Mouse (Mus musculus) kidney, postnatal 4 days (tissue): Measurements from ENCODE around the gene Sept9.

Source experiments
- DNase-seq, 2 experiments: peaks; one replicate each; pipeline ENCODE4 v3.0.0; 2021; ENCODE audit warnings: mixed read lengths in 2 of 2

The Sept9 gene

DNA sequence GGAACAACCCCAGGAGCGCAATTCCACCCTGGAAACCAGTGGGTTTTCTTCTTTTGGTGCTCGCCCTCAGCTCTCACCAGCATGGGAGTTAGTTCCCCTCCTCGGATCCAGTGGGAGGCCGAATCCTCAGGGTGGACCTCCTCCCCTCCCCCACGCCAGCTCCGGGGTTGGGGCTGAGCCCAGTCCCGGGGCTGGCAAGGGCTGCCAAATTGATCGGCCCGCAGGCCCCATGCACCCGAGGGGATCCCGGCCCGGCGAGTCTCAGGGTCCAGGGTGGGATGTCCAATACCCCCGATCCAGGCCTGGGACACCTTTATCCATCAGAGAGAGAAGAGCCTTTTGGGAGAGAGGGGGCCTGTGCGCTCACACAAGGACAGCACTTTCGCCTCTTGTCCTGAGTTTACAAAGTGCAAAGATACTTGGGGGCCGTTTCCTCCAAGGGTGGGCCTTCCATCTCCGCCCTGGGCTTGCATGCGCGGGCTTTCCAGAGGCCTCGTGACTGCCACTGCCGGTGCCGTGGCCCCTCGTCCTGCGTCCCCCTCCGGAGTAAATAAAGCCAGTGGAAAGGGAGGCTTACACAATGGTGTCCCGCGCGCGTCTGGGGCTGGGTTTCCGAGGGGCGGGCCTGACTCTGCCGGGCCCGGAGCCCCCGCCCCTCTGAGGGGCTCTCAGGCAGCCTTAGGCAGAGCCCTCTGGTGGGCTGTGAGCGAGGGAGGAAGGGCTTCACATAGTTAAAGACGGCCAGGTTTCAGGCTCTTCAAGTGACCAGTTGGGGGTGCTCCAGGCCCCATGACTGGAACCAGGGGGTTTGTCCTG, 67.7 kb downstream of the Sept9 start:
- peak; percentile 77 to 86 for DNase-seq

DNA sequence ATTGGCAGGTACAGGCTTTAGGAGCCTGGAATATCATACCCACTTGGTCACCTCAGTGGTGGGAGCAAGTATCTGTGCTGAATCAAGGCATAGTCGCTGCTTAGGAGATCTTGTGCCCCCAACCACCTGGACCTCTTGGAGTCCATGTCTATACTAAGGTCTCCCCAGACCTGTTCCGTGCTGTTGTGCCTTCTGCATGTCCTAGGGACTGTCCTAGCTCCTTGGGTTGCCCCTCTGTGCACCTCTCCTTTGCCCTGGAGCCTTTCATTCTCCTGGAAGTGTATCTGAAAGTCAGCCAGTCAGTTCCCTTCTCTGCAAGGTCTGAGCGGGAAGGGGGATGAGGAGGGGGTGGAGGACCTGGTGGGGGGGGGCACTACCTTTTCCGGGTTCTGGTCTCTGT, 68.4 kb downstream of the Sept9 start:
- no peak for DNase-seq

DNA sequence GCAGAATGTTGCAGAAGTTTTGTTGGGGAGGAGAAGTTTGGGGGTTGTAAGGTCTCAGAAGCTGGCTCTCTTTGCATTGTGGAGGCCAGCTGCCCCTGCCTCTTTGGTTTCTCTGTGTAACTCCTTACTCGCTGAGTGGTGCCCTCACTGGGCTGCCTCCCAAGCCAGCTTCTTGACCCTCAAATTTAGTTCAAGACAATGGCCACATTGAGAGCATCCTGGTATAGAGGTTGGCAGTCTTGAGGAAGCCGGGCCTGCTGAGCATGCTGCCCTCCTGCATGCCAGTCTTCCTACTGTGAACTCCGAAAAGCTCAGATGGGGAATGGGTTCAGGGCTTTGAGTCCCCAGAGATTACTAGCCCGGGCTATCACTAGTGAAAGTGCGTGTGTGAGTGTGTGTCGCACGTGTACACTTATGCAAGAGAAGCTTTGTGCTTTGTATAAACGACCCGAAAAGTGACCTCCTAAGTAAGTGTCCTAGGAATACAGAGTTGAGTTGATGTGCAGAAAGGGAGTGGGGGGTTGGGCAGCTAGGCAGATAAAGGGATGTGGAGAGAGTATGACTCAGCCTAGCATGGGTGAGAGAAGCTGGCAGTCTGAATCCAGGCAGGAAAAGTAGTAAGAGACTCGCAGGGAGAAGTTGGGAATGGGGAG, 69.0 kb downstream of the Sept9 start:
- no peak for DNase-seq

DNA sequence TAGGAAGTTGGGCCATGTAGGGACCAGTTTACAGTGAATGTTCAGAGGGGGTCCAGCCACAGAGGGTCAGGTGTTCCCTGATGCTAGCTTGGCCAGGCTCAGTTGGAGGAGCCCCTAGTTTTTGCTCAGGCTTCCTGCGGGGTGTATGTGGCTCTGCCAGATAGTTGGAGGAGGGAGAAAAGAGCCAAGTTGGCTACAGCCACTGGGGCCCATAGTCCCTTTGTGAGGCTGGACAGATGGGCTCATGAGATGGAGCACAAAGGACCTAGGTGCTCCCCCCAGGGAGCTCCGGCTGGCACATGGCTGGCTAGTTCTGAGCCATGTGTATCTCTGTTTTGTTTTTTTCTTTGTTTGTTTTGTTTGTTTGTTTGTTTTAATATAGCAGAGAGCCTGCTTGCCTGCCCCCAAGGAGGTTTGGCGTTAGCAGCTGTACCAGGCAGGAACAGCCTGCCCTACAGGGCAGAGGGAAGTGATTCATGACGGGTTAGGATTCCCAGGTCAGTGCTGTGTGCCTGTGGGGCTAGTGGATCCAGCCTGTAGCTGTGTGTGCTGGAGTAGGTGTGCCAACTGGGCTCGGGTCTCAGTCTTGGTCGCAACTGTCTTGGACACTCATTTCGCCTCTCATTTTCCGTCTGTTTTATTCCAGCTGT, 69.7 kb downstream of the Sept9 start:
- no peak for DNase-seq

DNA sequence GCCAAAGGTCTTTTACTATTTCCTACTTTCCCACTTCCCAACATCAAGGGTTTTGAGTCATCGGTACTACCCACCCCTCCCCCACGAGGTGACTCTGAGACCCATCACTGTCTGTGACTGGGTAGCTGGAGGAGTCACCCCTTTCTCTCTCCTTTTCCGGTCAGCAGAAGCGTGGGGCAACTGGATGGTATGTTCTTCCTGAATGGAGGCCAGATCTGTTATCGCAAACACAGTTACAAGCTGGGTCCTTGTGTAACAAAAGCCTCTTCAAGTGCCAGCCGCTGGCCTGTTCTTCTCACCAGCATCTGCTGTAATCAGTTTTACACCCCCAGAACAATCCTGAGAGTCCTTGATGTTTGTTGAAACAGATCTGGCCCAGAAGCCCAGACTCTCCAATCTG, 70.5 kb downstream of the Sept9 start:
- DNase-seq, result no peak

DNA sequence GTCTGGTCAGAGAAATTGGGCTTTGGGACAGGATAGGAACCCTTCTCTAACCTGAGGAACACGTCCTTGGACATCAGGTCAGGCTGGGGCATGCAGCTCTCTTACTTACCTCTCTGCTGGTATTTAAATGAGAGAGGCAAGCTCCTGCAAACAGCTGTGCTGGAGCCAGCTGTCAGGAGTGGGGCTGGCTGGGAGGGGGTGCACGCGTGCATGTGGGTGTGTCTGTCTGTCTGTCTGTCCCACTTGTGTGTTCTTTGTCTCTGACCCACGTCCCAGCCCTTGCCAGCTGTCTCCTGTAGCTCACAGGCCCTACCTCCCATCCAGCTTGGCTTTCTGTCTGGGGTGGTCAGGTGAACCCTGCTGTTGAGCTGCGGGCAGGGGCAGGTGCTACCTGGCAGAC, 75.5 kb downstream of the Sept9 start:
- DNase-seq, result no peak

DNA sequence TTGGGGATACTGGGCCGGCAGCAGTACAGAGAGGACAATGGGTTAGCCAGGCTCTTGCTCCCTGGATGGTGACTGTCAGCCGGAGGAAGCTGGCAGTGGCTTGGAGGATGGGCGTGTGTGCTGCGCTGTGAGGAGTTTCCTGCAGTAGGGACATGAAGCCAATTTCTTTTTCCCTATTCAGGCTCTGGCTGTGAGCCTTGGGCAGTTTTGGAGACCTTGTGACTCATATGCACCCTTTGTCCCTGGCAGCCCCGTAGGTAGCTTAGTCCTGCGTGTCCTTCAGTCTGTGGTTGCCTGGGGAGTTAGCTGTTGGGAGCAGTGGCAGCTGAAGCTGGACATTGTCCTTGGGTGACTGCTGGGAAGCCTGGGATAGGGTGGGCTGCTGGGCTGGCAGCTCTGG, 76.5 kb downstream of the Sept9 start:
- DNase-seq, result peak; percentile 57 to 69

DNA sequence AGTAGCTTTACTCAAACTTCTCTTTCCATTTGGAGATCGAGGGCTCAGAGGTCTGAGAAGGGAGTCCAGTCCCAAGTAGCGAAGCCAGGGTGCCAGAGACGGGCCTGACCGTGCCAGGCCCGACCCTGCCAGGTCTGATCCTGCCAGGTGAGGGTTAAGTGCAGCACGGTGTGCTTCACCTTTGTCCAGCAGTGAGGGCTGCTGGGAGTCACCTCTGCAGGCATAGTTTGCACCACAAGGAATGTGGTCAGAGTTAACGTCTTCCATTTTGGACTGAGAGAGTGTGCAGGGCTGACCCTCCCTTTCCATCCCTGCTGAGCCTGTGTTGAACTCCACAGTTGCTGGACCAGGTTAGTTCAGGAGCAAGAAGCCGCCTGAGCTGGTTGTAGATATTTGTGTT, 77.5 kb downstream of the Sept9 start:
- DNase-seq, result peak in 1 of 2 experiments; percentile 22

DNA sequence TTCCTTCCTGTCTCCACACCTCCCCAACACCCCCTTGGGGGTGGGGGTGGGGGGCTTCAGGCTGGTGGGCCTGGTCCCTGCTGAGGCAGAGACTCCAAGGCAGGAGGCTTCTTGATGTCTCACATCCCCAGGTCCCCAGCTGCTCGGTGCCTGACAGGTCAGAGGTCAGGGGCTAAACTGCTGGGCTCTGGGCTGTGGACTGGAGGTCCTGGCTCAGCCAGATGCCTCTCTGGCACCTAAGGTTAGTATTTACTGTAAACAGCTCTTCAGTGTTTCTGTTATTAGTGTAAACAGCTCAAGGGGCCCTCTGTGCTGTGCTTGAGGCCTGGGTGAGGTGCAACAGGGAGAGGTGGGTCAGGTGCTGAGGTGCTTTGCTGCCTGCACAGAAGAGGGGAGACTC, 78.7 kb downstream of the Sept9 start:
- DNase-seq, result peak in 1 of 2 experiments; percentile 27

DNA sequence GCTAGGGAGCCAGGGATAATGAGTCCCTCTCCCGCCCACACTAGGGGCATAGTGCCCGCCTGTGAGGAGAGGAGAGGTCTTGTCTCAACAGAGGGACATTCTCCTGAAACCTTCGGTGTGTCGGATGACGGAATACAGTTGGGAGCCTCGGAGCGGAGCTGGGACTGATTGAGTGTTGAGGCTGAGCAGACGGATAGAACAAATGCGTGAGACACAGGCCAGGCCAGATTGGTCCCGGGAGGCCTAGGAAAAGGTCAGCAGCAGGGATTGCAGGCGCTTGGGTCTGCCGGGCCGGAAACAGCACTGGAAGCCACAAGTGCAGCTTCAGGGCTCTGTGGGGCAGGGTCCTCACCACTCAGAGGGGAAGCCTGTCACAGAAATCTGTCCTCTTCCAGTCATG, 79.1 kb downstream of the Sept9 start:
- peak in 1 of 2 experiments; percentile 54 for DNase-seq

DNA sequence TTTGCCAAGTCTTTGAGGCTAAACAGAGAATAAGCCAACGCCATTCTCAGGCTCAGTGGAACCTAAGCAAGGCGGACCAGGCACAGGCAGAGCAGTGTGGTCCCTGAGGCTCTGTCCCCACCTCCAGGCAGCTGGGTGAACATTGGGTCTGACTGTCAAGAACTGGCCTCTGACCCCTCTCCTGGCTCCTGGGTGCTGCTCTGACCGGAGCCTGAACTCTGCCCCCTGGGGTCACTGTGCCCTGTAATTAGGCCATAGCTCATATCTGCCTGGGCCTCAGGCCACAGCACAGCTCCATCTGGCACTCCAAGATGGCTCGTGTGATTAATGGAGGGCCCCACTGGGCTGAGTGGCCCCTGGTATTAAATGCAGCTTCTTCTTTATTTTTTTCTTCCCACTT, 80.5 kb downstream of the Sept9 start:
- peak in 1 of 2 experiments; percentile 45 for DNase-seq

DNA sequence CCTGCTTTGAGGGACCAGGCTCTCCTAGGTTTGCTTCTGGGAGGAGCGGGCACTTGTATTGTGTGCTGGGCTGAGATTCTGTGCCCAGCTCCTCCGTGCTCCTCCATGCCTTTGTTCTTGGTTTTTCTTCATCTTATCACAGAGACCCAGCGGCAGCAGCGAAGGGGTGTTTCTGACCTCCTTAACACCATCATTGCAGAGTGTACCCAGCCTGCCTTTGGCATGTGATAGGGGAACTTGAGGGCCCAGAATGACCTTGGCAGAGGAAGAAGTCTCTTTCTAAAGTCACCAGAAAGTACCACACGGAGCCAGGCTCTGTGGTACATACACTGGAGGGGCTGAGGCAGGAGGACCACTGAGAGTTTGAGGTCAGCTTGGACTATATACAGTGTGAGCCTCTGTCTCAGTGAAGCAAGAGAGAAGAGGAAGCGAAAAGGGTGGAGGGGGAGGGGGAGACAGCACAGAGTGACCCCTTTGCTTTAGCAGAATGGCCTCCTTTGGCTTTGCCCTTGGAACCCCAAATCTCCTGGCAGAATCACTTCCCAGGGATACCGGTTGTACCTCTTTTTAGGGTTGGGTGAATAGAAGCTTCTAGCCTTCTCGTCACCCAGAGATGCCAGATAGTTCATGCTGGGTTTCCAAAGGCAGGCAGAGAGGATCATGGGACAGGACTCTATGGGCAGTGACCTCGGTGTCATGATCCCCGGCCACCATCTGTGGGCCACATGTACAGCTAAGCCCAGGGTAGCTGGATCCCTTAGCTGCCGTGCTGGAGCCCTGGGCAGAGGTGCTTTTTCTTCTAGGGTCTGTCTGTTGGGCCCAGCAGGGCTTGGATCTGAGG, 83.8 kb downstream of the Sept9 start:
- peak in 1 of 2 experiments; percentile 22 for DNase-seq

DNA sequence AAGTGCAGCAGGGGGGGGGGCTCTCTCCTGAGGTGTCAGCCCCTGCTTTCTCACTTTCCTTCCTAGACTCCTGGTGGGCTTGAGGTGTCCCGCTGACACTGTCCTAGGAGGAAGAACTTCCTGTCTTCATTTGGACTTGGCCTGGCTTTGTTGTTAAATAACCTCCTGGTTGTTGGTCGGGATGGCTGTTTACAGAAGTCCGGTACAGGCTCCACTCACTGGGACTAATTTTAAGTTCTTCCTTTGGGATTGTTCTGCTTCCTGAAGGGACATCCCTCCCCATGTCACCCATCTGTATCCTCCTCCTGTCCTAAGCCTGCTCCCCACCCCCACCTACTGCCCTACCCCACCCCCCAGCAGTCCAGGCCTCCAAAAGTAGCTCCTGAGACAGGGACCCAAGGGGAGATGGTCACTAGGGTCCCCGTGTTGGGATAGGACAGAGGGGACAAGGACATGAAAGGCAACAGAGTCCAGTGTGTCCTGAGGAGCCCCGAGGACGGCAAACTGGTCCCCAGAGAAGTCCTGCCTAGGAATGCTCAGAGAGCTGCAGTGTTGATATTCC, 84.5 kb downstream of the Sept9 start:
- no peak for DNase-seq

DNA sequence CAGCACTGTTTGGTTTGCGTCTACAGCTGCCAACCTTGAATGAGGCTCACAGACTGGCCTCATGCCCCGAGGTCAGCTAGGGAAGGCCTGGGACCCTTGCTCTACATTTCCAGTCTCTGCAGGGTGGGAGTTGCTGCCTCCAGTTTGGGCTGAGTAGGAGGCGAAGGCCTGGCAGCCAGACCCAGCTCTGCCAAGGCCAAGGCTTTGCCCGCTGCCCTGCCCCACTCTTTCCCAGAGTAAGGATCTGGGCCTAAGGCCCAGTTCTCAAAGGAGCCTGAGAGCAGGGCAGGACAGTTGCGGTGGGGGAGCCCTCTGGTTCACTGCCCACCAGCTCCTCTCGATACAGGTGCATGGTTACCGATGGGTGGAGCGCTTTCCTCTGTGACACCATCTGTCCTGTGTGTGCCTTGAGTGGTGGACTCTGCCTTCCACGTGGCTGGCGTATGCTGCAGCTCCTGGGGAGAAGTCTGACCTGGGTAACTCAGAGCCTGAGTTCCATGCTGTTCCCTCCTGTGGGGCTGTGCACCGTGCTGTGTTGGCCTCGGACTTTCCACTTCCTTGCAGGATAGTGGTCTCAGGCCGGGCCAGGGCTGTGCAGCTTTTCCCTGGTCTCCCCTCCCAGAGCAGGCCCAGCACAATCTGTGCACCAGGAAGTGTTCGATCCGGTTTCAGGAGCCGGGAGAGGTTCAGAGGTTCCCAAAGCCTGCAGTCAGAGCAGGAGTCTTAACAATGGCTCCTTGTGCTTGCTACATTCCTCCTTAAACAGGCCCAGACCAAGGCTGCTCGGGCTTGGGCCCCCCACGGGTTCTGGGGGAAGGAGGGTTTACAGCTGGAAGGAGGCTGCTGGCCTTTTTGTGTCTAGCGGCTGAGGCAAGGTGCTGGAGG, 85.5 kb downstream of the Sept9 start:
- peak; percentile 49 to 74 for DNase-seq

DNA sequence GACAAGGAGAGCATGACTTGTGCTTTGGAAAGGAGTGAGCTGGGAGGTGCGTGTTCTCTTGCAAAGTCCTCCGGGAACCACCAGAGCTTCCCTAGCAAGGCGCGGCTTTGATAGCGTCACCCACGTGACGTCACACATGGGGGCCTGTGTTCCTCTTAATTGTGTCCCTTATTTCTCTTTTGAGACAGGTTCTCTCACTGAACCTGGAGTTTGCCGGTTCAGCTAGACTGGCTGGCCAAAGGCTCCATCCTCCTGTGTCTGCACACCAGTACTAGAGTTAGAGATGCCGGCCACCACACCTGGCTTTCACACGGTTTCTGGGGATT, 86.1 kb downstream of the Sept9 start:
- no peak for DNase-seq

DNA sequence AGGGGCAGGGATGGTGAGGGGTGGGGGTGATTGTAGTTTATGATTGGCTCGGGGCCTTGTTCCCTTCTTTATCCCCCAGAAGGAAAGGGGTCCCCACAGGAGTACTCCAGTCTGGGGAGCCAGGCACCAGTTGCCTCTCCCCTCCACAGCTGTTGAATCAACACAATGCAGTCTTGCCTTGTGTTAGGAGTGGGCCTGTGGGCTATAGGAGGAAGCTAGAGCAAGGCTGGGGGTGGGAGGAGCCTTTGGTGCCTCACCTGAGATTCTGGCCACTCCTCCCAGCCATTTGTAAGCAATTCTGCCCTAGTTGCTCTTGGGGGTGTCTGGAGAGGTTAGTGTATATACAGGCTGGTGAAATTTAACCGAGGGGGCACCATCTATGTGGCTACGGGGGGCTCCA, 88.3 kb downstream of the Sept9 start:
- no peak for DNase-seq

DNA sequence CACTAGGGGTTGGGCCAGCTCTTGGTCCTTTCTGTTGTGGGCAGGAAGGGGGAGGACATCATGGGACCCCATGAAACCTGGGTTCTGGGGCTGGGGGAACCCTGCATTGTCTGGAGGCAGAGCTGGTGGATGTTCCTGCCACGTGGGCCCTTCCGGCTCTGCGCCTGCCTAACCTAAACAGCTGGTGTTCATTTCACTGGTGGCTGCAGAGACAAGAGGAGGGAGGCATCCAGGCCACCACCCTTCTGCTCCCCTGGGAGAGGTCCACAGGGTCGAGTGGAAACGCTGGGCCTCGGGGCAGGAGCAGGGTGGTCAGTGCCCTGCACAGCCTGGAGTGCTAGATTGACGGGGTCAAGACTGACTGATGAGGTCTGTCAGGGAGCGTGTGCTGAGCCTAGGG, 89.3 kb downstream of the Sept9 start:
- no peak for DNase-seq

DNA sequence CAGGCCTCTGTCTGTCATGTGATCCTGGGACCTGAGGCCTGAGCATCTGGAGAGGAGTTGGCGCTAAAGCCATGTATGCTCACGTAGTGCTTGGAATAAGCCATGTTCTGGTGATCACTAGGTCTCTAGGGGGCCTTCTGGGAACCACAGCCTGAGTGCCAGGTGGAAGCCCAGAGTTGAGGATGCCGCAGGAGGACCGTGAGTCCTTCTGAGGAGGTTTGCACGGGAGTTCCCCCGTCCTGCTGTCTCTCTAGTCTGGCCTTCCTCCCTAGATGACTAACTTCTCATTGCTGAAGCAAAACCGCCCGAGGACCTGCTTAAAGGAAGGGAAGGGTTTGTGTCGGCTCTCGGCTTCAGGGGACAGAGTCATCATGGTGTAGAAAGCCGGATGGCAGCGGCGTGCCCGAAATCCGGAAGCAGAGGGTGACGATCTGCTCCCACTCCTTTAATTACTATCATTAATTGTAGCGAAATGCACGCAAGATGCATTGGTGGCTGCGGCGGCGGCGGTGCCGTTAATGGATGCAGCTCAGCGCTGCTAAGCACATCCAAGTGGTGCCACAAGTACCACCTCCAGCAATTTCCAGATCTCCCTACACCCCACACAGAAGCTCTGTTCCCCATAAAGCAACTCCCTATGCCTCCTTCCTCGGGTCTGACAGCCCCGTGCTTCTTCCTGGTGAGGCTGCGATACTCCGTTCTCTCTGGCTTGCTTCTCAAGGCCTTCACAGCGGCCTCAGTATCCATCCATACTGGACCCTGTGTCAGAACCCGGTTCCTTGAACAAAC, 92.0 kb downstream of the Sept9 start:
- DNase-seq, result no peak

DNA sequence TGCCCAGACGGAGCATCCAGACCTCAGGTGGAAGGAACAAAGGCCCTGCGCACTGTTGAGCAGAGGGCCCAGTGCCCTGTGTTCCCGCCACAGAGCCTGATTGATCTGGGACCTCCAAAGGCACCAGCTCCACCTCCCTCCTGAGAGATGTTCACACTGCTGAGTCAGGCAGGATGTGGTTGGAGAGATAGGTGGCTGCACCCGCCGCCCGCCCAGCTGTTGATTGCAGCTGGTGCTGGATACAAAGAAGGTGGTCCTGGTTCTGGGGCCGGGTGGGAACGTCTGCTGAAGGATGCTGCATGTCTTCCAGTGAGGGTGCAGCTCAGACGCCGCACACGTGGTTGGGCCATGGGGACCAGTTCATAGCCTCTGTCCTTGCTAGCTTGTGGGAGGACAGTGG, 93.0 kb downstream of the Sept9 start:
- no peak for DNase-seq

DNA sequence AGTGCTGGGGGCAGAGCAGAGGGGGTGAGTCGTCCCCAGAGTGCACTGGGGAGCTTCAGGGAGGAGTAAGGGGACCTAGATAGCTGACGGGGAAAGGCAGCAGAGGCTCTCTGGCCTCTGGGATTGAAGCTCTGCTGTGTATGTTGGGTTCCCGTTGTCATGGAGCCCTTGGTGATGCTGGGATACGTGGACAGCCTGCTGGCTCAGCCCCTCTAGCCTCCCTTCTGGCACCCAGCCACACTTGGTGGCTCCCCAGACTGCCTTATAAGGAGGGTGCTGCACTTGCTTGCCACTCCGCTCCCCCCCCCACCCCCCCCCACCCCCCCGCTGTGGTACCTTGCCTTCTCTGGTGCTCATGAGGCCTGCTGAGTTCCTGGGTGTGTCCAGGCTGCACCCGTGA, 95.8 kb downstream of the Sept9 start:
- no peak for DNase-seq

DNA sequence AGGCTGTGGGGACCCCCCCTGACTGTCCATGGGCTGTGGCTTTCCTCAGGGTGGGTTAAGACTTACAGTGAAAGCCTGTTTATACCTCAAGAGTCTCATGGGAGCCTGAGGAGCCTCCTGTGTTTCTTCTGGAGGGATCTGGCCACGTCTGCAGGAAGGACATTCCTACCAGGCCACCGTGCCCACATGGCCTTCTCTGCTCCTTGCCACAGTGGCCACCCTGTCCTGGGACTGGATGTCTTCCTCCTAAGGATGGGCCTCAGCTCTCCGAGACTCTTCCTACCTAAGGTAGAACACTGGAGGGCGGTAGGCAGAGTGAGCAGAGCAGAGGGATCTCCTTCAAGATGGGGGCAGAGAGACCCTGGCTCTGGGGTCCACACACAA, 96.6 kb downstream of the Sept9 start:
- no peak for DNase-seq
